Mouse (Mus musculus): ENCODE measurements around the gene Ager.

Ager gene

GRCm38 (mm10) chr17:34597566-34598095, at the start of gene Ager:
Ager (plus strand) TSS chr17:34597862.
- no peak for DNase-seq (ENCODE audit: low spot score in 2 of 2)

- no peak for DNase-seq (ENCODE audit: low spot score in 2 of 2)
These were observed 48.5 kb upstream of the Ager start for GRCm38 (mm10) chr17:34549156-34549555.

GRCm38 (mm10) chr17:34549843-34550242, 47.8 kb upstream of the Ager start:
- DNase-seq (ENCODE audit: low spot score in 2 of 2) = no peak

GRCm38 (mm10) chr17:34555483-34555882, 42.2 kb upstream of the Ager start:
- DNase-seq (ENCODE audit: low spot score in 2 of 2) = peak; percentile 68 to 77

GRCm38 (mm10) chr17:34556406-34556805, 41.3 kb upstream of the Ager start:
- DNase-seq (ENCODE audit: low spot score in 2 of 2) = no peak

GRCm38 (mm10) chr17:34557411-34557810, 40.3 kb upstream of the Ager start:
- DNase-seq (ENCODE audit: low spot score in 2 of 2) = no peak

GRCm38 (mm10) chr17:34559116-34559515, 38.5 kb upstream of the Ager start:
- no peak for DNase-seq (ENCODE audit: low spot score in 2 of 2)

- no peak for DNase-seq (ENCODE audit: low spot score in 2 of 2)
These were observed 37.8 kb upstream of the Ager start for GRCm38 (mm10) chr17:34559895-34560294.

GRCm38 (mm10) chr17:34560438-34560837, 37.2 kb upstream of the Ager start:
- DNase-seq (ENCODE audit: low spot score in 2 of 2) = no peak

- no peak for DNase-seq (ENCODE audit: low spot score in 2 of 2)
These were observed 36.5 kb upstream of the Ager start for GRCm38 (mm10) chr17:34561200-34561599.

GRCm38 (mm10) chr17:34562595-34562994, 35.1 kb upstream of the Ager start:
- no peak for DNase-seq (ENCODE audit: low spot score in 2 of 2)

GRCm38 (mm10) chr17:34563354-34563753, 34.3 kb upstream of the Ager start:
- DNase-seq (ENCODE audit: low spot score in 2 of 2) = no peak

GRCm38 (mm10) chr17:34564003-34564421, 33.6 kb upstream of the Ager start, which contains the start of gene Notch4:
Notch4 (plus strand) TSS chr17:34564268.
- DNase-seq (ENCODE audit: low spot score in 2 of 2) = no peak

GRCm38 (mm10) chr17:34564796-34565195, 32.9 kb upstream of the Ager start:
- DNase-seq (ENCODE audit: low spot score in 2 of 2) = no peak

- no peak for DNase-seq (ENCODE audit: low spot score in 2 of 2)
These were observed 30.4 kb upstream of the Ager start for GRCm38 (mm10) chr17:34567311-34567710.

GRCm38 (mm10) chr17:34568421-34568820, 29.2 kb upstream of the Ager start:
- DNase-seq (ENCODE audit: low spot score in 2 of 2) = no peak

GRCm38 (mm10) chr17:34569919-34570318, 27.7 kb upstream of the Ager start:
- no peak for DNase-seq (ENCODE audit: low spot score in 2 of 2)

GRCm38 (mm10) chr17:34571875-34572274, 25.8 kb upstream of the Ager start:
- no peak for DNase-seq (ENCODE audit: low spot score in 2 of 2)

GRCm38 (mm10) chr17:34572361-34572760, 25.3 kb upstream of the Ager start:
- DNase-seq (ENCODE audit: low spot score in 2 of 2) = no peak

GRCm38 (mm10) chr17:34576577-34576976, 21.1 kb upstream of the Ager start:
- no peak for DNase-seq (ENCODE audit: low spot score in 2 of 2)

- DNase-seq (ENCODE audit: low spot score in 2 of 2) = no peak
These were observed 19.6 kb upstream of the Ager start for GRCm38 (mm10) chr17:34578070-34578469.

- no peak for DNase-seq (ENCODE audit: low spot score in 2 of 2)
These were observed 15.1 kb upstream of the Ager start for GRCm38 (mm10) chr17:34582528-34582927.

GRCm38 (mm10) chr17:34583397-34583796, 14.3 kb upstream of the Ager start:
- DNase-seq (ENCODE audit: low spot score in 2 of 2) = no peak

- DNase-seq (ENCODE audit: low spot score in 2 of 2) = no peak
These were observed 13.8 kb upstream of the Ager start for GRCm38 (mm10) chr17:34583819-34584218.
